Mouse (Mus musculus): ENCODE results near the gene 1700024B05Rik.
"Not testable (repeated sequence)": the region's sequence is repeated elsewhere in the genome, so short reads cannot be mapped to it uniquely, and the experiment has no call there.

DNA sequence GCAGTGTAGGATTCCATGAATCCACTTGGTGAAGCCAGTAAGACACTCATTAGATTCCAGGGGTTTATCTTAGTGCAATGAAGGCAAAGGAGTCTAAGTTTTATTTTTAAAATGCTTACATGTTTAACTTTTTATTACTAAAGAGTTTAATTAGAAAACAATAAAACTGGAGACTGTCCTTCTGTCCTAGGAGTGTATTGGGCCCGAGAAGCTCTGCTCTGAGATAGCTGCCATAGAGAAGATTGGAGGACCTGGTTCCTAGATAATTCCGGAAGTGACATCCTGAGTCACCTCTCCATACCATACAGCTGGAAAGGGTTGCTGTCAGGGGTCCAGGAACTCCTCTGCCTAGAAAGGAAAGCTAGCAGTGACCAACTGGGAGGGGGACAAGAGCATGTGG lies at the start of gene 1700024B05Rik:
- TF ChIP-seq POLR2A (IDR thresholded peaks at IDR 0.05; ENCODE audit: low read depth, low read length); CTCF (IDR thresholded peaks at IDR 0.05; ENCODE audit: borderline replicate concordance, insufficient read depth, low read length): not testable (repeated sequence)

Data from embryonic fibroblast, embryonic 13.5 days (primary cell).